Mouse (Mus musculus): ENCODE measurements around the gene Trim25. TPM values are rescaled to one million over a fixed set of nuclear protein-coding genes. Genes with fewer than 3 reads are reported as not detected.

Gene Trim25
- polyA plus RNA-seq, 1 experiment from 2014 or later: 21.7 TPM

DNA sequence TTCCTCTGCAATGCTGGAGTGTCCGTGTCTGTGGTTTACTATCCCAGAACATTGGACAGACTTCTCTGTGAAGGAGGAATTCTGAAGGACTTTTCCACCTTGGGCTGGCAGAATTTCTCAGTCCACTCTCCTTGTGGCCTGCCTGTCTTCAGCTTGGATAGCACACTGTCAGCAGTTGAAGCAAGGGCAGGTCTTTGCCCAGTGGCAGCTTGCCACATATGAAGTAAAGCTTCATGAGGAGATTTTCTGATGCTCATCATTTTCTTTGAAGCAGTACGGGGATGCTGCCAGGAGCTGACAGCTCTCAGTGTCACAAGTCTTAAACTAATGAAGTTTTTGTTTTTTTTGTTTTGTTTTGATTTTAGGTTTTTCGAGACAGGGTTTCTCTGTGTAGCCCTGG is 40.3 kb upstream of the Trim25 start:
- Histone ChIP-seq H3K4me3 (ENCODE audit: low read depth, low read length) (no peak overlapping the region), H3K27ac (ENCODE audit: low read length) (no peak overlapping the region), H3K4me1 (ENCODE audit: control insufficient read depth, low read depth, low read length) (peaks cover 8% of the 10 kb centered on the region), H3K36me3 (ENCODE audit: control insufficient read depth, insufficient read depth) (no peaks in the 10 kb centered on the region), H3K4me2 (ENCODE audit: low read depth, low read length) (no peak overlapping the region), H3K9me3 (replicated peaks; ENCODE audit: control insufficient read depth, low read length) (no peaks in the 10 kb centered on the region), H3K27me3 (ENCODE audit: control insufficient read depth, insufficient read depth, low read depth, low read length) (no peaks in the 10 kb centered on the region), H3K9ac (ENCODE audit: low read depth, low read length) (no peak overlapping the region)
- ATAC-seq (ENCODE audit: low read depth): no peak
- WGBS (ENCODE audit: insufficient replicate concordance): 47% methylated on average over 3 of the region's 3 CpGs

DNA sequence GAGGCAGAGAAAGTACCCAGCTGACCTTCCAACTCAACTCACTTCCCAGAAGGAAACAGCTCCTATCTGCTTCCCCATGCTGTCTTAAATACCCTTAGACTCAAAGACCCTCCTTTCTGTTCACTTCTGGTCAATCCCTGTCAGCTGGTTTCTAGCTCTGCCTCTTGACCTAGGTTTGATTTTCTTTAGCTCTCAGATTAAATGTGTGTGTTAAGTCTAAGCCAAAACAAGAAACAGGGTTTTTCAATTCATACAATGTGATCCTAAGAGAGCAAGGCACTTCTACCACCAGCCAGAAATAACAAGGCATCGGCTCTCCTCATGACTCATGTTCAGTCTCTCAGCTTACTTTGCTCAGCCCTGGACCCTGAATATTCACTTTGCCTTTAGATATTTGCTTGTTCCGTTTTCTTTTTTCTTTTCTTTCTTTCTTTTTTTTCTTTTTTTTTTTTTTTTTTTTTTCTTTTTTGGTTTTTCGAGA is 32.3 kb upstream of the Trim25 start, which contains the start of gene Elobl:
TSS of gene Elobl (minus strand) at position 51 of the 481 bp plus-strand sequence.
- Histone ChIP-seq H3K27me3 (ENCODE audit: control insufficient read depth, insufficient read depth, low read depth, low read length) (0 out of 2 replicates have a peak, but pooled peaks cover 2% of the 10 kb centered on the region), H3K4me1 (ENCODE audit: control insufficient read depth, low read depth, low read length) (no peaks in the 10 kb centered on the region), H3K27ac (ENCODE audit: low read length) (no peak within 1 kb of the TSS), H3K36me3 (ENCODE audit: control insufficient read depth, insufficient read depth) (no peaks in the 10 kb centered on the region), H3K4me2 (ENCODE audit: low read depth, low read length) (no peak within 1 kb of the TSS), H3K9ac (ENCODE audit: low read depth, low read length) (no peak within 1 kb of the TSS), H3K4me3 (ENCODE audit: low read depth, low read length) (no peak within 1 kb of the TSS), H3K9me3 (replicated peaks; ENCODE audit: control insufficient read depth, low read length) (no peaks in the 10 kb centered on the region)
- no peak for ATAC-seq (ENCODE audit: low read depth)
- WGBS (ENCODE audit: insufficient replicate concordance): 63% methylated on average over 2 of the region's 3 CpGs

DNA sequence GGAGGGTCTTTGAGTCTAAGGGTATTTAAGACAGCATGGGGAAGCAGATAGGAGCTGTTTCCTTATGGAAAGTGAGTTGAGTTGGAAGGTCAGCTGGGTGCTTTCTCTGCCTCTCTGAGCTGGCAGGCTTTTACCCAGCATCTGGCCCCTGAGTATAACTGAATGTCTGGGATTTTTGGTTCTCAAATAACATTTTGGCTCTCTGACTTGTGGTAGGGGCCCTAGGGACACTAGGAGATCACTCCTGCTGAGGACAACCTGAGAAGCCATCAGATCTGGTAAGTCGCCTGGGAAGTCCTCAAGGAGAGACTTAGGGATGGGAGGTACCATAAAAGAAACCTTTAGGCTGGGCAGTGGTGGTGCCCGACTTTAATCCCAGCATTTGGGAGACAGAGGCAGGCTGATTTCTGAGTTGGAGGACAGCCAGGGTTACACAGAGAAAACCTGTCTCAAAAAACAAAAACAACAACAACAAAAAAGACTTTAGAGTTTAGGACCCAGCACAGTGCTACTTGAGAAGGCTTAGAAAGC is 28.9 kb upstream of the Trim25 start, which contains the start of gene Coil:
TSS of gene Coil (plus strand) at position 51 of the 531 bp plus-strand sequence.
- no peaks in the 10 kb centered on the region for H3K36me3 ChIP-seq (ENCODE audit: control insufficient read depth, insufficient read depth)
- 18% methylated on average over 2 of the region's 2 CpGs for WGBS (ENCODE audit: insufficient replicate concordance)
- H3K9ac ChIP-seq (ENCODE audit: low read depth, low read length): no peak within 1 kb of the TSS
- H3K27ac ChIP-seq (ENCODE audit: low read length): no peak within 1 kb of the TSS
- H3K27me3 ChIP-seq (ENCODE audit: control insufficient read depth, insufficient read depth, low read depth, low read length): 0 out of 2 replicates have a peak, but pooled peaks cover 2% of the 10 kb centered on the region
- H3K9me3 ChIP-seq (replicated peaks; ENCODE audit: control insufficient read depth, low read length): no peaks in the 10 kb centered on the region
- no peak for ATAC-seq (ENCODE audit: low read depth)
- no peak within 1 kb of the TSS for H3K4me3 ChIP-seq (ENCODE audit: low read depth, low read length)
- H3K4me2 ChIP-seq (ENCODE audit: low read depth, low read length): no peak within 1 kb of the TSS
- H3K4me1 ChIP-seq (ENCODE audit: control insufficient read depth, low read depth, low read length): peaks cover 5% of the 10 kb centered on the region

DNA sequence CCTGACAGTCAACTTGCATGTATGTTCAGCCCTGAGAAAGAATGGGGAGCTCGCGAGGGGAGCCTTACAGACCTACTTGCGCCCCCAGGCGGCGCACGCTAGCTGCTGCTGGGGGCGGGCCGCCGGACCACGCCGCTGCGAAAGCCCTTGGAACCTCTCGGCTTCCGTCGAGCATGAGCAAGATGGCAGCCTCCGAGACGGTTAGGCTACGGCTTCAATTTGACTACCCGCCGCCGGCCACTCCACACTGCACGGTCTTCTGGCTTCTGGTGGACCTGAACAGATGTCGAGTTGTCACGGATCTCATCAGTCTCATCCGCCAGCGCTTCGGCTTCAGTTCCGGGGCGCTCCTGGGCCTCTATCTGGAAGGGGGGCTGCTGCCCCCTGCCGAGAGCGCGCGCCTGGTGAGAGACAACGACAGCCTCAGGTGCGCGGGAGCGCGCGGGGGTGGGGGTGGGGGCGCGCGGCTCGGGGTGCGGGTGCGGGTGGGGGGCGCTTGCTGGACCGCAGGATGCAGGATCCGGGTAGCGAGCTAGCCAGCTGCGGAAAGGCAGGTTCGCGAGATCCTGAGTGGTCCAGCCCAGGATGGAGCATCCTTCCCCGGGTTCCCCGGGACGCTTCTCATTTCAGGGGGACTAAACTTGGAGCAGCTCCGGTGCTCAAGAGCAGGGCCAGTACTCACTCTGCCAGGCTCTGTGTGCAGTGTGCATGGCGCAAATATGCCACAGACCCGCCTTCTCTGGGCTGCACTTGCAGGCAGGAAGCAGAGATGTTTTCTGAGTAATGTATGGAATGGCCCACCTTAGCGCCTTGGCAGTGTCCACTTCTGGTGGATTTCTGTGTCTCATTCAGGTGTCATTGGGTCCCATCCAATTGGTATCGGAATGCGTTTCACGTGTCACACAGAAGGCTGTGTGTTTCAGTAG is 25.1 kb upstream of the Trim25 start:
- peak; percentile 81 for ATAC-seq (ENCODE audit: low read depth)
- Histone ChIP-seq H3K27ac (ENCODE audit: low read length) (peak overlapping the region; percentile 43; the same call in 1 of the 2 replicates), H3K9me3 (replicated peaks; ENCODE audit: control insufficient read depth, low read length) (no peaks in the 10 kb centered on the region), H3K27me3 (ENCODE audit: control insufficient read depth, insufficient read depth, low read depth, low read length) (0 out of 2 replicates have a peak, but pooled peaks cover 2% of the 10 kb centered on the region), H3K4me2 (ENCODE audit: low read depth, low read length) (peak overlapping the region; percentile 83), H3K36me3 (ENCODE audit: control insufficient read depth, insufficient read depth) (no peaks in the 10 kb centered on the region), H3K4me3 (ENCODE audit: low read depth, low read length) (peak overlapping the region; percentile 75), H3K4me1 (ENCODE audit: control insufficient read depth, low read depth, low read length) (peaks cover 5% of the 10 kb centered on the region), H3K9ac (ENCODE audit: low read depth, low read length) (peak overlapping the region; percentile 72)
- 1% methylated on average over 62 of the region's 62 CpGs for WGBS (ENCODE audit: insufficient replicate concordance)

DNA sequence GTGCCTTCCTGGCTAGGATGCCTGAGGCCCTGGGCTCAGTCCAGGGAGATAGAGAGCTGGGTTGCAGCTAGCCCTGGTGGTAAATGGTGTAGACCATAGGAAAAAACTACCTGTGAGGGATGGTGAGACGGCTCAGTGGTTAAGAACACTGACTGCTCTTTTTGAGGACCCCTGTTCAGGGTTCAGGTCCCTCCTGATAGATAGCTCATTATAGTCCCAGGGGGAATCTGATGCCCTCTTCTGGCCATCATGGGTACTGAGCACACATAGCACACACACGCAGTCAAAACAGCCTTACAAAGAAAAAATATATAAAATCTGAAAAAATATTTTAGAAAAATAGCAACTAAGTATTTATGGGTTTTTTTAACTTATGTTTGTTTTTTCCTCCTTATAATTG is 22.9 kb upstream of the Trim25 start:
- Histone ChIP-seq H3K4me1 (ENCODE audit: control insufficient read depth, low read depth, low read length) (peaks cover 5% of the 10 kb centered on the region), H3K27ac (ENCODE audit: low read length) (no peak overlapping the region), H3K9me3 (replicated peaks; ENCODE audit: control insufficient read depth, low read length) (no peaks in the 10 kb centered on the region), H3K27me3 (ENCODE audit: control insufficient read depth, insufficient read depth, low read depth, low read length) (no peaks in the 10 kb centered on the region), H3K4me3 (ENCODE audit: low read depth, low read length) (no peak overlapping the region), H3K36me3 (ENCODE audit: control insufficient read depth, insufficient read depth) (no peaks in the 10 kb centered on the region), H3K9ac (ENCODE audit: low read depth, low read length) (no peak overlapping the region), H3K4me2 (ENCODE audit: low read depth, low read length) (no peak overlapping the region)
- ATAC-seq (ENCODE audit: low read depth): no peak
- WGBS (ENCODE audit: insufficient replicate concordance): 83% methylated on average over 2 of the region's 2 CpGs

DNA sequence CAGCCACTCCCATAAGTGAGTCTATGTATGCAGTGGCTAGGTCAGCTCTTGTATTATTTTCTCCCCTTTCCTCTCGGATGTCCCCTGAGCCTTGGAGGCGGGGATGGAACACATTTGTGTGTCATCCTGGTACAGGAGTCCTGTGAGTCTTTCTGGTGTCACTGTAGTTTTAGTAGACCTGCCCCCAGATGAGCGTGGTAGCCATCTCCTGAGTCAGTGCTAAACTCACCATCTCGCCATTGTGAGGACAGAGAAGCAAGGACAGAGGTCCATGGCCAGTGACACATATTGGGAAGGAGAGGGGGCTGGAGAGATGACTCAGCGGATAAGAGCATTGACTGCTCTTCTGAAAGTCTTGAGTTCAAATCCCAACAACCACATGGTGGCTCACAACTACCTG is 22.0 kb upstream of the Trim25 start:
- 77% methylated on average over 5 of the region's 5 CpGs for WGBS (ENCODE audit: insufficient replicate concordance)
- ATAC-seq (ENCODE audit: low read depth): no peak
- peaks cover 5% of the 10 kb centered on the region for H3K4me1 ChIP-seq (ENCODE audit: control insufficient read depth, low read depth, low read length)

DNA sequence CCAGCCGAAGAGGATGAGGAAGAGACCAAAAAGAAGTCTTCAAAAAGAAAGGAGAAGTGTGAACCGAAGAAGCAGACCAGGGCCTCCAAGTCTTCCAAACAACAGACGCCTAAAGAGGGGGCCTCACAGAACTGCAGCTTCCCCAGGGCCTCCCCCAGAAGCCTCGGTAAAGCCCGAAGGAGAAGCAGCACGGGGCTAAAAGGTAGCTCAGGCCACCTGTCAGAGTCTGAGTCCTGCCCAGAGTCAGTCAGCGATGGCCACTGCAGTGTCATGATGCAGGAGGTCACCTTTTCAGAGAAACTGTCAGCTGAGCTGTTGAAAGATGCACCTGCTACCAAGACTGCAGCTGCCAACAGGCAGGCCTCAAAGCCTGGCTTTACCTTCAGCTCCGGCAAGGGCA is 17.8 kb upstream of the Trim25 start:
- 48% methylated on average over 8 of the region's 8 CpGs for WGBS (ENCODE audit: insufficient replicate concordance)
- H3K4me3 ChIP-seq (ENCODE audit: low read depth, low read length): no peak overlapping the region
- no peaks in the 10 kb centered on the region for H3K36me3 ChIP-seq (ENCODE audit: control insufficient read depth, insufficient read depth)
- no peak overlapping the region for H3K9ac ChIP-seq (ENCODE audit: low read depth, low read length)
- no peaks in the 10 kb centered on the region; the same call in 1 of the 2 replicates for H3K4me1 ChIP-seq (ENCODE audit: control insufficient read depth, low read depth, low read length)
- H3K9me3 ChIP-seq (replicated peaks; ENCODE audit: control insufficient read depth, low read length): no peaks in the 10 kb centered on the region
- no peaks in the 10 kb centered on the region for H3K27me3 ChIP-seq (ENCODE audit: control insufficient read depth, insufficient read depth, low read depth, low read length)
- ATAC-seq (ENCODE audit: low read depth): no peak
- H3K27ac ChIP-seq (ENCODE audit: low read length): no peak overlapping the region
- H3K4me2 ChIP-seq (ENCODE audit: low read depth, low read length): no peak overlapping the region

More for the DNA sequence above, 22.0 kb upstream of the Trim25 start:
- H3K4me3 ChIP-seq (ENCODE audit: low read depth, low read length): no peak overlapping the region
- no peaks in the 10 kb centered on the region for H3K27me3 ChIP-seq (ENCODE audit: control insufficient read depth, insufficient read depth, low read depth, low read length)
- H3K27ac ChIP-seq (ENCODE audit: low read length): no peak overlapping the region
- H3K36me3 ChIP-seq (ENCODE audit: control insufficient read depth, insufficient read depth): no peaks in the 10 kb centered on the region
- no peak overlapping the region for H3K4me2 ChIP-seq (ENCODE audit: low read depth, low read length)
- no peaks in the 10 kb centered on the region for H3K9me3 ChIP-seq (replicated peaks; ENCODE audit: control insufficient read depth, low read length)
- no peak overlapping the region for H3K9ac ChIP-seq (ENCODE audit: low read depth, low read length)

DNA sequence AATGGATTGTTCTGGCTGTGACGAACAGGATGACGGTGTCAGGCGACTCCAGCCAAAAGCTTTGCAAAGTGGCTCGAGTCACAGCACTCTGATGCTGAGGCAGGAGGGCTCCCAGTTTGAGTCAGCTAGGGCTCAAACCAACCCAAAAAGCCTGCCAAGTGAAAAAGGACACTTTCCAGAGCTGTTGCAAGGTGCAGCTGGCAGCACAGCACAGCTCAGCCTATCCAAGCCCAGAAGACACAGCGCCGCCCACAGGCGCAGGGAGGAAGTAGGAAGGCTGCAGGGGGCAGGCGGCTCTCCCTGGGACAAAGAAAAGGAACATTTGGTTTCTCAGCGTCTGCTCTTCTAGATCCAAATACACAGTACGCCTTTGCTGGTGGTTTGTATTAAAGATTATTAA is 12.6 kb upstream of the Trim25 start:
- H3K4me3 ChIP-seq (ENCODE audit: low read depth, low read length): no peak overlapping the region
- no peak overlapping the region for H3K27ac ChIP-seq (ENCODE audit: low read length)
- H3K9ac ChIP-seq (ENCODE audit: low read depth, low read length): no peak overlapping the region
- H3K36me3 ChIP-seq (ENCODE audit: control insufficient read depth, insufficient read depth): no peaks in the 10 kb centered on the region
- 76% methylated on average over 10 of the region's 10 CpGs for WGBS (ENCODE audit: insufficient replicate concordance)
- H3K4me2 ChIP-seq (ENCODE audit: low read depth, low read length): no peak overlapping the region
- no peaks in the 10 kb centered on the region for H3K9me3 ChIP-seq (replicated peaks; ENCODE audit: control insufficient read depth, low read length)
- no peak for ATAC-seq (ENCODE audit: low read depth)
- H3K27me3 ChIP-seq (ENCODE audit: control insufficient read depth, insufficient read depth, low read depth, low read length): no peaks in the 10 kb centered on the region
- H3K4me1 ChIP-seq (ENCODE audit: control insufficient read depth, low read depth, low read length): no peaks in the 10 kb centered on the region; the same call in 1 of the 2 replicates

DNA sequence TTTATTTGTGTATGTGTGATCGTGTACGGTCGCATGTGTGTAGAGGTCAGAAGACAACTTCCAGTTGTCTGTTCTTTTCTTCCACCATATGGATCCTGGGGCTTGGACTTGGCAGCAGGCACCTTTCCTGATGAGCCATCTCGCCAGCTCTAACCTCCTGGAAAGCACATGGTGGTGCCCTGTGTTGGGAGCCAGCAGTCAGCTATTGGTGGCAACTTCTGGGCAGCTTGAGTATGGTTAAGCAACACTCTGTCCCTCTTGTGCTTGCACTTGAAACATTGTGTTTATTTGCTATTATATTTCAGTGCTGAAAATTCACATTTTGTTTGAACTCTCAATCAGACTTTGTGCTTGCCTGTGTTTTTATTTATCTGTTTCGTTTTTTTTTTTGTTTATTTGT is 10.2 kb upstream of the Trim25 start:
- no peak overlapping the region for H3K4me2 ChIP-seq (ENCODE audit: low read depth, low read length)
- no peak overlapping the region for H3K4me3 ChIP-seq (ENCODE audit: low read depth, low read length)
- H3K27me3 ChIP-seq (ENCODE audit: control insufficient read depth, insufficient read depth, low read depth, low read length): no peaks in the 10 kb centered on the region
- no peak overlapping the region for H3K9ac ChIP-seq (ENCODE audit: low read depth, low read length)
- WGBS (ENCODE audit: insufficient replicate concordance): 63% methylated on average over 5 of the region's 5 CpGs
- no peaks in the 10 kb centered on the region; the same call in 1 of the 2 replicates for H3K4me1 ChIP-seq (ENCODE audit: control insufficient read depth, low read depth, low read length)
- H3K9me3 ChIP-seq (replicated peaks; ENCODE audit: control insufficient read depth, low read length): no peaks in the 10 kb centered on the region
- H3K27ac ChIP-seq (ENCODE audit: low read length): no peak overlapping the region
- no peaks in the 10 kb centered on the region for H3K36me3 ChIP-seq (ENCODE audit: control insufficient read depth, insufficient read depth)
- ATAC-seq (ENCODE audit: low read depth): no peak
